In the genomic region with DNA sequence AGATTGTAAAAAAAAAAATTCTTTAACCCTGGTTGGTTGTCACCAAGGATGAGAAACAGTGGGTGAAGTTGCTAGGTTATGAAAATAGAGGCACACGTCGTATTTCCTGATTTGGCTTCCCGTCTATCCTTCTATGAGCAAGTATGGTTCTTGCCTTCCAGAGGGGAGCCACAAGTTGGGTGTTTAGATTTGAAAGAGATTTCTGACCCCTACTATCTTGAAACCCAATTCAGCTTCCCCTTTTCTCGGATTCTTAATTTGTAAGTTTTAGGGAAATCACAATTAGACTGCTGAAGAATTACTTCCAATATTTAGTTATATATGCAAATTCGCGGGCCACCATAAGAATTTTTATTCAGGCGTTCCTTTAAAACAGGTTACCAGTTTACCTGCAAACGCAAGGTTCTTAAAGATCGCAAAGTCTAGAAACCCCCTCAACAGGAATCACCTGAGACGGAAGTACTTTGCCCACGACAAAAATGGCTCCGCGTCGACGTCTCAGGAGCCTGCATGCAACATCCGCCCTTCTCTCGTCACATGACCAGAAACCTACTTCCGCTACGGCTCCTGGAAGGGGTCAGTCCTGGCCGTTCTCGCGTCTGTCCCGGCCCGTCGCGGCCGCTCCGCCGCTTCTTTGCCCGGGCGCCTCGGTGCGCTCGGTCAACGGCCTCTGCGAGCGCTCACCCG, we compare ENCODE assay signal across 8 mouse cellular contexts. TPM values are rescaled to one million over a fixed set of nuclear protein-coding genes. Genes with fewer than 3 reads are reported as not detected.
DNase-seq lines count a peak whose midpoint lies in the region; ATAC-seq and TF ChIP-seq lines count a peak whose summit lies in the region.

TSS of gene Mff (plus strand) at position 552 of the 687 bp plus-strand sequence.

- peak within 1 kb of the TSS; percentile 72 to 97 for H3K4me3 ChIP-seq in ES-E14 (ENCODE audit: insufficient read depth in 1 of 2, low read depth in 1 of 2, low read length in 2 of 2, poor library complexity in 1 of 2, severe bottlenecking in 1 of 2)
- peak within 1 kb of the TSS; percentile 80 for H3K4me3 ChIP-seq in forebrain, embryonic 15.5 days
- H3K4me3 ChIP-seq in lung, adult 2 months (replicated peaks; ENCODE audit: extremely low read depth, low read depth, low read length), result peak within 1 kb of the TSS; percentile 78

- peak within 1 kb of the TSS; percentile 96 for H3K9ac ChIP-seq in ES-E14 (ENCODE audit: insufficient read depth, low read depth, low read length, poor library complexity, severe bottlenecking)
- H3K9ac ChIP-seq in forebrain, embryonic 15.5 days (replicated peaks), result peak within 1 kb of the TSS; percentile 80

- H3K4me1 ChIP-seq in ES-E14 (ENCODE audit: control insufficient read depth in 2 of 2, insufficient read depth in 2 of 2, low read length in 2 of 2, poor library complexity in 1 of 2), result 0 out of 4 replicates have a peak, but pooled peaks cover 0 to 2% of the 10 kb centered on the region in 2 experiments
- peaks cover 17% of the 10 kb centered on the region for H3K4me1 ChIP-seq in forebrain, embryonic 15.5 days
- H3K4me1 ChIP-seq in lung, adult 2 months (ENCODE audit: control insufficient read depth, insufficient read depth, low read length), result no peaks in the 10 kb centered on the region

- intact Hi-C loops in heart, postnatal 25 days (cut with DNase I), result loop anchor here (5.0 to 10.0 kb wide), 2 partner anchors 120 to 407 kb away; partner anchors contain the start of gene Rhbdd1

- TF ChIP-seq CTCF in lung, adult 2 months (IDR thresholded peaks at IDR 0.05; ENCODE audit: insufficient read depth, low read length), result no peak

- TF ChIP-seq POLR2A in lung, adult 2 months (IDR thresholded peaks at IDR 0.05; ENCODE audit: borderline replicate concordance, extremely low read depth, low read depth, low read length), result peak; percentile 87; the same call in 1 of the 2 replicates

- H3K36me3 ChIP-seq in ES-E14 (ENCODE audit: control insufficient read depth, insufficient read depth, low read length, poor library complexity, severe bottlenecking), result no peaks in the 10 kb centered on the region; the same call in 1 of the 2 replicates
- H3K36me3 ChIP-seq in forebrain, embryonic 15.5 days, result peaks cover 9% of the 10 kb centered on the region

- ATAC-seq in forebrain, embryonic 15.5 days (replicated peaks), result peak; percentile 99
- peak; percentile 99 for ATAC-seq in neutrophil, adult 5-6 weeks (ENCODE audit: extremely low read depth, insufficient number of reproducible peaks, low FRiP score, poor library complexity, severe bottlenecking)

- H3K27me3 ChIP-seq in forebrain, embryonic 15.5 days, result peaks cover 6% of the 10 kb centered on the region; the same call in 1 of the 2 replicates

- in situ Hi-C loops in ES-E14 (cut with MboI; ENCODE audit: low sequenced_read_pairs in 2 of 2, unreplicated experiment in 2 of 2), result no loop called here

- peak; percentile 89 for DNase-seq in ES-E14 (ENCODE audit: low read depth, low spot score)
- peak; percentile 92 for DNase-seq in cerebellum, adult 11-12 months
- peak; percentile 84 for DNase-seq in heart, postnatal 25 days (ENCODE audit: low spot score)
- DNase-seq in layer of hippocampus, adult 18-20 months (ENCODE audit: low spot score in 2 of 2), result peak; percentile 89 to 96
- peak; percentile 94 for DNase-seq in lung, adult 2 months
- peak; percentile 81 to 88 for DNase-seq in thymus, adult 18-20 months

- WGBS in forebrain, embryonic 15.5 days, result 10% methylated on average over 38 of the region's 38 CpGs
- WGBS in lung, adult 2 months, result 9% methylated on average over 38 of the region's 38 CpGs

- H3K9me3 ChIP-seq in ES-E14 (ENCODE audit: control insufficient read depth, insufficient read depth, low read depth, low read length), result no peaks in the 10 kb centered on the region
- H3K9me3 ChIP-seq in forebrain, embryonic 15.5 days, result no peaks in the 10 kb centered on the region

- peak within 1 kb of the TSS; percentile 36; the same call in 1 of the 2 replicates for H3K27ac ChIP-seq in ES-E14 (ENCODE audit: insufficient read depth, low read depth, low read length, poor library complexity, severe bottlenecking)
- H3K27ac ChIP-seq in forebrain, embryonic 15.5 days (replicated peaks), result peak within 1 kb of the TSS; percentile 66; the same call in 1 of the 2 replicates

- peak within 1 kb of the TSS; percentile 77 for H3K4me2 ChIP-seq in forebrain, embryonic 15.5 days (replicated peaks)

TF ChIP-seq in ES-E14, 5 proteins besides CTCF, POLR2A, EP300 and RAD21:
- no peak for TF ChIP-seq MAFK (IDR thresholded peaks at IDR 0.05; ENCODE audit: insufficient read depth, low read depth, low read length)
- TF ChIP-seq HCFC1 (IDR thresholded peaks at IDR 0.05; ENCODE audit: borderline replicate concordance, insufficient read depth, low read length), result peak; percentile 98

RNA-seq across cellular contexts. Expression of gene Mff, which starts in this region (rescaled TPM):
- 52.2 and 70.4 TPM in 2 replicates for total RNA-seq in ES-E14 (2012; rRNA removed)
- polyA plus RNA-seq in forebrain, embryonic 15.5 days (2015; fragmentation: Nextera tagmentation; extraction: Ambion mirVana), result 373 and 380 TPM in 2 replicates
- 100 to 1,000 TPM; 178 to 193 TPM for total RNA-seq in heart, postnatal 25 days (2021)
- total RNA-seq in layer of hippocampus, adult 18-20 months (2021), result 100 to 1,000 TPM; 228 to 243 TPM
- 44.8 and 59.1 TPM in 2 replicates for polyA plus RNA-seq in lung, adult 2 months (2012; rRNA removed)
- 127 and 128 TPM in 2 replicates for total RNA-seq in neutrophil, adult 5-6 weeks (2017)

Comparison
In these comparisons a context has a peak if more than half of its experiments do, and no peak if none do; other contexts are left out.
1. Peak in every context shown above with its lines: DNase-seq, ATAC-seq, H3K4me3 ChIP-seq and H3K27ac ChIP-seq.